Mouse (Mus musculus) forebrain, embryonic 14.5 days (tissue): ENCODE data around the gene 2810408A11Rik. TPM values are rescaled to one million over a fixed set of nuclear protein-coding genes. Genes with fewer than 3 reads are reported as not detected.
"Not testable (repeated sequence)": the region's sequence is repeated elsewhere in the genome, so short reads cannot be mapped to it uniquely, and the experiment has no call there.

Experiments used
- ATAC-seq: fragments of 200-750 bp; cut with Nextera tagmentation; 2 replicates; pipeline ENCODE4 v1.8.0; 2017; ENCODE audit warnings: mild to moderate bottlenecking, moderate library complexity
- DNase-seq: peaks from one replicate; pipeline ENCODE4 v3.0.0-alpha.2; 2015; ENCODE audit warnings: low spot score
- H3K27ac ChIP-seq: fragments of 300-500 bp; sonication (generic); 2 replicates; pipeline ENCODE4 v1.5.1; 2014; ENCODE audit warnings: low read depth, mild to moderate bottlenecking, control low read depth, low read length, moderate library complexity
- H3K27me3 ChIP-seq: fragments of 300-500 bp; sonication (generic); replicated peaks from 2 replicates; pipeline ENCODE4 v1.6.1; 2014; ENCODE audit warnings: low read length, control low read depth, mixed read lengths; ENCODE audit not compliant: control insufficient read depth, insufficient read depth
- H3K36me3 ChIP-seq: fragments of 300-500 bp; sonication (generic); 2 replicates; pipeline ENCODE4 v1.6.1; 2014; ENCODE audit warnings: low read length, control low read depth; ENCODE audit not compliant: control insufficient read depth, insufficient read depth
- H3K4me1 ChIP-seq: fragments of 300-500 bp; sonication (generic); 2 replicates; pipeline ENCODE4 v1.6.1; 2014; ENCODE audit warnings: antibody characterized with exemption, low read length, control low read depth; ENCODE audit not compliant: control insufficient read depth, insufficient read depth
- H3K4me2 ChIP-seq: fragments of 300-500 bp; sonication (generic); 2 replicates; pipeline ENCODE4 v1.6.1; 2014; ENCODE audit warnings: mild to moderate bottlenecking, control low read depth, low read length
- H3K4me3 ChIP-seq: fragments of 300-500 bp; sonication (generic); 2 replicates; pipeline ENCODE4 v1.5.1; 2014; ENCODE audit warnings: low read depth, low read length, control low read depth
- H3K9ac ChIP-seq: fragments of 300-500 bp; sonication (generic); 2 replicates; pipeline ENCODE4 v1.6.1; 2014; ENCODE audit warnings: mild to moderate bottlenecking, low read length, control low read depth, moderate library complexity
- H3K9me3 ChIP-seq: fragments of 300-500 bp; sonication (generic); replicated peaks from 2 replicates; pipeline ENCODE4 v1.6.1; 2016; ENCODE audit warnings: low read length, control low read depth, mixed read lengths; ENCODE audit not compliant: control insufficient read depth
- WGBS: fragments of 180-500 bp; shearing (Covaris S2); extraction: QIAGEN DNeasy Blood & Tissue Kit; methylation state at CpG from one replicate; pipeline ENCODE4 v1.1.7; 2014; 5-methylcytosine and 5-hydroxymethylcytosine counted together
- polyA plus RNA-seq: library from polyadenylated mRNA; unstranded; fragments of >200 nt; fragmentation: Nextera tagmentation; extraction: Ambion mirVana; gene quantifications from 2 replicates; pipeline ENCODE4 v1.2.1, GENCODE M21; 2014

2810408A11Rik gene
- polyA plus RNA-seq, 1 experiment from 2014 or later = 18.6 TPM

DNA sequence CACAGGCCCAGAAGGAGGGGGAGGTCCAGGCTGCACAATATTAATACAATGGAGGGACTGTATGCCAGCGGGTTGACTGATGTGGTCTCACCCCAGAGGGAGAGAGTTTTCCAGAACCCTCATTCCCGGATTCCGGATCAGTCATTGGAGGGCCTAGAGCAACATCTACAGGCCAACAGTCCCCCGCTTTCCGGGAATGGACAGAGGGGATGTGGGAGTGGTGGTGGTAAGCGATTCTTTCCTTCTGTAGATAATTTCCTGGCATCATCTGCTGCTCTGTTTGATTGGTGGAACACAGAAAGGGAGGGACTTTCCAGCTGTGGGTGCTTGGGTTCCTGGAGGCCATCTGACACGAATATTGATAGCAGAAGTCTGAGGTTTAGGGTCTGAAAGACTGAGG is 24.6 kb downstream of the 2810408A11Rik start:
- ATAC-seq = no peak
- WGBS = 69% methylated on average over 7 of the region's 7 CpGs
- no peak overlapping the region for H3K27ac ChIP-seq

GRCm38 (mm10) chr11:69872451-69872850 is 28.3 kb downstream of the 2810408A11Rik start:
- no peaks in the 10 kb centered on the region for H3K4me1 ChIP-seq
- H3K4me2 ChIP-seq = no peak overlapping the region
- ATAC-seq (no peak), DNase-seq (no peak)
- no peaks in the 10 kb centered on the region for H3K36me3 ChIP-seq
- H3K9ac ChIP-seq = no peak overlapping the region
- 77% methylated on average over 4 of the region's 4 CpGs for WGBS
- no peak overlapping the region for H3K27ac ChIP-seq
- H3K4me3 ChIP-seq = no peak overlapping the region
- no peaks in the 10 kb centered on the region for H3K9me3 ChIP-seq
- H3K27me3 ChIP-seq = no peaks in the 10 kb centered on the region

More for the DNA sequence above, 24.6 kb downstream of the 2810408A11Rik start:
- Histone ChIP-seq H3K4me1 (peaks cover 4% of the 10 kb centered on the region), H3K4me3 (no peak overlapping the region), H3K27me3 (0 out of 2 replicates have a peak, but pooled peaks cover 7% of the 10 kb centered on the region), H3K9ac (no peak overlapping the region), H3K36me3 (no peaks in the 10 kb centered on the region), H3K4me2 (no peak overlapping the region), H3K9me3 (no peaks in the 10 kb centered on the region)
- no peak for DNase-seq

DNA sequence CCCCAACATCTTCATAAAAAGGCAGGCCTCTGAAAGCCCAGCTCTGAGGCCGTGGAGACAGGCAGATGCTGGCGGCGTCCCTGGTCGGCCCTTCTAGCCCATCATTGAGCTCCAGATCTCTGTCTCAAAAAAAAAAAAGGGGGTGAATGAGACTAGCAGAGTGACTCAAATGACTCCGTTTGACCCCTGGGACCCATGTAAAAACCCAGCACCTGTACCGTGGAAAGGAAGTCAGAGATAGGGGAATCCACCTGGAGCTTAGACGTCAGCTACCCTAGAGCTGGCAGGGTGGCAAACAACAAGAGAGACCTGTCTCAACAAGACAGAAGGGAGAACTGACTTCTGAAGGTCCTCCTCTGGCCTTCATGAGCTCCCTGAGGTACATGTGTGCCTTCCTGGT is 29.0 kb downstream of the 2810408A11Rik start:
- ATAC-seq (no peak), DNase-seq (no peak)
- no peak overlapping the region for H3K9ac ChIP-seq
- no peak overlapping the region for H3K4me2 ChIP-seq
- no peaks in the 10 kb centered on the region for H3K4me1 ChIP-seq
- H3K36me3 ChIP-seq = no peaks in the 10 kb centered on the region
- H3K27me3 ChIP-seq = no peaks in the 10 kb centered on the region
- no peaks in the 10 kb centered on the region for H3K9me3 ChIP-seq
- no peak overlapping the region for H3K27ac ChIP-seq
- no peak overlapping the region for H3K4me3 ChIP-seq
- 89% methylated on average over 7 of the region's 7 CpGs for WGBS

GRCm38 (mm10) chr11:69870289-69871069 is 30.3 kb downstream of the 2810408A11Rik start:
- no peak overlapping the region for H3K4me2 ChIP-seq
- H3K9ac ChIP-seq = no peak overlapping the region
- H3K4me3 ChIP-seq = no peak overlapping the region
- H3K36me3 ChIP-seq = no peaks in the 10 kb centered on the region
- no peak for ATAC-seq
- H3K4me1 ChIP-seq = no peaks in the 10 kb centered on the region
- 91% methylated on average over 2 of the region's 2 CpGs for WGBS
- no peaks in the 10 kb centered on the region for H3K9me3 ChIP-seq
- DNase-seq = no peak
- no peak overlapping the region for H3K27ac ChIP-seq
- no peaks in the 10 kb centered on the region for H3K27me3 ChIP-seq

- Histone ChIP-seq H3K27ac (no peak overlapping the region), H3K4me3 (no peak overlapping the region), H3K4me1 (no peaks in the 10 kb centered on the region), H3K36me3 (no peaks in the 10 kb centered on the region), H3K9me3 (no peaks in the 10 kb centered on the region), H3K4me2 (no peak overlapping the region), H3K9ac (no peak overlapping the region), H3K27me3 (no peaks in the 10 kb centered on the region)
- WGBS = 66% methylated on average over 9 of the region's 9 CpGs
- DNase-seq (no peak), ATAC-seq (no peak)
These were observed 33.5 kb downstream of the 2810408A11Rik start for GRCm38 (mm10) chr11:69867335-69867734.

DNA sequence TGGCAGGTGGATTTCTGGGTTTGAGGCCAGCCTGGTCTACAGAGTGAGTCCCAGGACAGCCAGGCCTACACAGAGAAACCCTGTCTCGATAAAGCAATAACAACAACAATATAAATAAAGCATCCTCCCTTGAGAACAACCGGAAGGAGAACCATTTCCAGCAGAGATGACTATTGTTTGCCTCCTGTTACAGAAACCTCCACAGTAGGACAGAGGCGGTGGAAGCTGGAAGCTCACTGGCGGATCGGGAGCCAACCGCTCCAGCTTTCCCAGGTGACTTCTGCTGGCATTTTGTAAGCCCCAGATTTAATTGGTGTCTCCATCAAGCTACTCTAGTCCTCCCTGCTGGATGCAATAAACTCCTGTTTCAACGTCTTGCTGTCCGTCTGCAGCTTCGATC is 35.2 kb downstream of the 2810408A11Rik start:
- H3K27ac ChIP-seq = no peak overlapping the region
- H3K27me3 ChIP-seq = no peaks in the 10 kb centered on the region
- H3K4me1 ChIP-seq = no peaks in the 10 kb centered on the region
- H3K4me3 ChIP-seq = no peak overlapping the region
- no peak overlapping the region for H3K4me2 ChIP-seq
- no peaks in the 10 kb centered on the region for H3K36me3 ChIP-seq
- H3K9me3 ChIP-seq = no peaks in the 10 kb centered on the region
- ATAC-seq (no peak), DNase-seq (no peak)
- H3K9ac ChIP-seq = no peak overlapping the region
- WGBS = 86% methylated on average over 9 of the region's 9 CpGs

DNA sequence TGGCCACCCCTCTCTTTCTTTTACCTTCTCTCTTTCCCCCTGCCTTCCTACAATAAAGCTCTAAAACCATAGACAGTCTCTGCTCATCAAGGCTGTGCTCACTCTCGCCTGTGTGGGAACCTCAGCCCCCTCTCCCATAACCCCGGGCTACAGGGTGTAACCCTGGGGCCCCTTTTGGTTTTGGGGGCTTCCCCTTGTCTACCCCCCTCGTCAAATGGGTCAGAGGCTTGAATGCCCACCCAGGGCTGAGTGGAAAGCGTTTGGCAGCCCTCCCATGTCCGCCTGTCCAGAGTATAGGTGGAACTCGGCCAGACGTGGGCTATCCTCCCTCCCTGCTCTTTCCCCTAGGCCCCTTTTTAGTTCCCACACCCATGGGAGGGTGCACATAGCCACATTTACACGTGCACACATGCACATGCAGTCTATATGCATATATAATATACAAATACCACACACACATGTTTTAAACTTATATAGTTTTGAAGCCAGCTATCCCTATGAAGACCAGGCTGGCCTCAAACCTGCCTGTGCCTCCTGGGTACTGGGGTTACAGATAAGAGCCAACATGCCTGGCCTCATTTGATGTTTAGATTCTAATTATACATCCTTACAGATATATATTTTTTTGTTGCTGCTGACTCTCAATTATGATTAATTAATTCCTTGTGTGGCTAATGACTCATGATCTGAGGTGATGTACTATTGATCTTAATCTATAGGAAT is 36.5 kb downstream of the 2810408A11Rik start:
- no peak overlapping the region for H3K4me3 ChIP-seq
- no peak overlapping the region for H3K27ac ChIP-seq
- no peak overlapping the region for H3K9ac ChIP-seq
- ATAC-seq (no peak), DNase-seq (no peak)
- no peaks in the 10 kb centered on the region for H3K4me1 ChIP-seq
- H3K36me3 ChIP-seq = no peaks in the 10 kb centered on the region
- no peaks in the 10 kb centered on the region for H3K27me3 ChIP-seq
- WGBS = 47% methylated on average over 8 of the region's 8 CpGs
- no peak overlapping the region for H3K4me2 ChIP-seq
- no peaks in the 10 kb centered on the region for H3K9me3 ChIP-seq

GRCm38 (mm10) chr11:69863729-69864128 is 37.1 kb downstream of the 2810408A11Rik start:
- H3K9ac ChIP-seq, H3K27ac ChIP-seq, H3K9me3 ChIP-seq, H3K27me3 ChIP-seq, ATAC-seq, DNase-seq, H3K4me1 ChIP-seq, H3K4me2 ChIP-seq, H3K36me3 ChIP-seq, H3K4me3 ChIP-seq: not testable (repeated sequence)
- 87% methylated on average over 3 of the region's 3 CpGs for WGBS
